Mouse (Mus musculus): ENCODE results near the gene Sestd1.

DNA sequence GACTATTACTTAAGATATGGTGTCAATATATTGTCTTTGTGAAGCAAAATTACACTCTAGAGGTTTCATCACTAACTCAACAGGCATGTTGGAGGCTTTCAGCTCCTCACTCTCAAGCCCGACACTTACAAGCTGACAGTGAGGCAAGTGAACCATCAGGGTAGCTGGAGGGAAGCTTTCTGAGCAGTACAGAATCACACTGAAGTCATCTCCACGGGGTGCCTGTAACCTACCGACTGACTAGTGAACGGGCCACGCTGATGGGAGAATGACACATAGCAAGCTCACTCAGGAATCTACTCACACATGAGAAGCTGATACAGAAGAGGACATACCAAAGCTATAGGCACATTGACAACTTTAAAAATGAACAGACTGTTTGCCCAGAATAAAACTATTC, 67.5 kb downstream of the Sestd1 start:
- TF ChIP-seq CTCF (IDR thresholded peaks at IDR 0.05; ENCODE audit: control insufficient read depth, insufficient read depth, insufficient replicate concordance, low read depth, low read length) (no peak), POLR2A (IDR thresholded peaks at IDR 0.05; ENCODE audit: control insufficient read depth, low read depth, low read length) (no peak)
